Mouse (Mus musculus): ENCODE measurements at regions not wholly inside any gene's neighbourhood (a gene's known extent, or its start where the extent isn't known, plus 50 kb on each side); places are given as distances from the start of the nearest gene placed in this dataset.

DNA sequence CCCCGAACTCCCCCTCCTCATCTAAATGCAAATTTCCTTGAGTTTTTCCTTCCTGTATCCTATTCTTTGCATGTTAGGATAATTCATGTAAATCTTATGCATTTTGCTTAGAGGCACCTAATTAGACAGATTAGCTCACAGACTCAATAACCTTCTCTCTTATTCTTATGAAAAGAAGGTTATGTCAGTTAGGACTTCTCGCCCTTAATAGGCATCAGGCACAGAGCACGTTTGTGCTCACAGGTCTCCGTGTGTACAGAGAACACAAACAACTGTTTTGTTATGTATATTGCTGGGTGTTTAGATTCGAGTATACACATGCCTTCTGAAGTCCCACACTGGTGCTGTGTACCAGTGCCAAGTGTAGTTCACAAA is 2504.4 kb upstream of the 5930422O12Rik start:
- no peak overlapping the region for H3K27ac ChIP-seq (replicated peaks; ENCODE audit: low read depth, low read length)
- no peak overlapping the region for H3K4me3 ChIP-seq (ENCODE audit: insufficient read depth, low read depth, low read length)
- H3K4me1 ChIP-seq (ENCODE audit: control insufficient read depth, insufficient read depth, insufficient read length, low read length): no peaks in the 10 kb centered on the region

- H3K4me1 ChIP-seq (ENCODE audit: control insufficient read depth, insufficient read depth, insufficient read length, low read length): no peaks in the 10 kb centered on the region
- no peak overlapping the region for H3K27ac ChIP-seq (replicated peaks; ENCODE audit: low read depth, low read length)
- no peak overlapping the region for H3K4me3 ChIP-seq (ENCODE audit: insufficient read depth, low read depth, low read length)
These were observed 2503.9 kb upstream of the 5930422O12Rik start for GRCm38 (mm10) chr8:30924656-30925055.

DNA sequence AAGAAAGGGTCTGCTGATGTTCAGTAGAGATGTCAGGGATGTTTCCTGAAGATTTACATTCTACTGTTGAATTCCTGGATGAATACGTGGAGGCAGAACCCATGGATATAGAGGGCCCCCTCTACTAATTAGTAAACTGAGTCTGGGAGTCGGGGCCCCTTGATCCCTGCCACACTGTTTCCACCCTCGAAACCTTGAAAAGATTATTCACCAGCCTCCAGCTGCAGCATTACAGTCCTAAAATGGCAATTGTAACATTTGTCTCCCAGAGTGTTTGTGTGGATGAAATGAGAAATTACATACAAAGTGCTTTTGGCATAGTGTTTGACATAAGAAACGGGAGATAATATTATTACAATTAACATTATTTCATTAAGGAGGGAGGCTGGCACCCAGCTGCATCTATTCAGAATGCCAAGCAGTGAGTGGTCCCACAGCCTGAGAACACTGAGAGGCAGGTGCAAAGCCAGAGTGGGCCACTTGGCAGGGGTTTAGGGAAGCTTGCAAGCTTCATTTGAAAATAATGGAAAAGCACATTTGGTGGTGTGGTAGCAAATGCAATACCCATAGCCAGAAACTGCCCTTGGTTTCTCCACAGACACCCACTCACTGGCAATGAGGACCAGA is 2490.9 kb upstream of the 5930422O12Rik start:
- H3K27ac ChIP-seq (replicated peaks; ENCODE audit: low read depth, low read length): no peak overlapping the region
- no peaks in the 10 kb centered on the region for H3K4me1 ChIP-seq (ENCODE audit: control insufficient read depth, insufficient read depth, insufficient read length, low read length)
- H3K4me3 ChIP-seq (ENCODE audit: insufficient read depth, low read depth, low read length): no peak overlapping the region

GRCm38 (mm10) chr8:30940901-30941300 is 2487.6 kb upstream of the 5930422O12Rik start:
- H3K27ac ChIP-seq (replicated peaks; ENCODE audit: low read depth, low read length): no peak overlapping the region
- H3K4me3 ChIP-seq (ENCODE audit: insufficient read depth, low read depth, low read length): no peak overlapping the region
- no peaks in the 10 kb centered on the region for H3K4me1 ChIP-seq (ENCODE audit: control insufficient read depth, insufficient read depth, insufficient read length, low read length)

- Histone ChIP-seq H3K27ac (replicated peaks; ENCODE audit: low read depth, low read length) (no peak overlapping the region), H3K4me3 (ENCODE audit: insufficient read depth, low read depth, low read length) (no peak overlapping the region), H3K4me1 (ENCODE audit: control insufficient read depth, insufficient read depth, insufficient read length, low read length) (no peaks in the 10 kb centered on the region)
These were observed 2486.9 kb upstream of the 5930422O12Rik start for GRCm38 (mm10) chr8:30941511-30942175.

- Histone ChIP-seq H3K4me1 (ENCODE audit: control insufficient read depth, insufficient read depth, insufficient read length, low read length) (no peaks in the 10 kb centered on the region), H3K4me3 (ENCODE audit: insufficient read depth, low read depth, low read length) (no peak overlapping the region), H3K27ac (replicated peaks; ENCODE audit: low read depth, low read length) (no peak overlapping the region)
These were observed 2482.1 kb upstream of the 5930422O12Rik start for GRCm38 (mm10) chr8:30946154-30947065.

- Histone ChIP-seq H3K4me3 (ENCODE audit: insufficient read depth, low read depth, low read length) (no peak overlapping the region), H3K27ac (replicated peaks; ENCODE audit: low read depth, low read length) (no peak overlapping the region), H3K4me1 (ENCODE audit: control insufficient read depth, insufficient read depth, insufficient read length, low read length) (no peaks in the 10 kb centered on the region)
These were observed 2475.7 kb upstream of the 5930422O12Rik start for GRCm38 (mm10) chr8:30952818-30953217.

- Histone ChIP-seq H3K27ac (replicated peaks; ENCODE audit: low read depth, low read length) (no peak overlapping the region), H3K4me1 (ENCODE audit: control insufficient read depth, insufficient read depth, insufficient read length, low read length) (no peaks in the 10 kb centered on the region), H3K4me3 (ENCODE audit: insufficient read depth, low read depth, low read length) (peak overlapping the region; percentile 24; the same call in 1 of the 2 replicates)
These were observed 2468.9 kb upstream of the 5930422O12Rik start for GRCm38 (mm10) chr8:30959436-30960180.

DNA sequence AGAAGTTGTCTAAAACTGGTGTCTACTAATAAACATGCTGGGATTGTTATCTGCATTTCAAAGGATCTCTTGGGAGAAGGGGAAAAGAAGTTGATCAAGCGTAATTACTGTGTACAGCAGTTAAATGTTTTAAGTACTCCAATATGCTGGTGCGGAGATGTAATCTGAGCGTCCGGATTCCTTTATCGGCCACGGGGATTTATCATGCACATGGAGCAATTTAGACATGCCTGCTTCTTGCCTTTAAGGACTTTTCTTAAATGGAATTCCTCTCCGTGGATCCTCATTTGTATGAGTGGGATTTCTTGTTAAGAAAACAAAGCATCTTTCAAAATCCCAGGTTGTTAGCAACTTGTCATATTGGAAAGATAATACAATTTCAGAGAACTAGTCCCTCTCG is 2468.0 kb upstream of the 5930422O12Rik start:
- no peaks in the 10 kb centered on the region for H3K4me1 ChIP-seq (ENCODE audit: control insufficient read depth, insufficient read depth, insufficient read length, low read length)
- H3K27ac ChIP-seq (replicated peaks; ENCODE audit: low read depth, low read length): no peak overlapping the region
- H3K4me3 ChIP-seq (ENCODE audit: insufficient read depth, low read depth, low read length): no peak overlapping the region

DNA sequence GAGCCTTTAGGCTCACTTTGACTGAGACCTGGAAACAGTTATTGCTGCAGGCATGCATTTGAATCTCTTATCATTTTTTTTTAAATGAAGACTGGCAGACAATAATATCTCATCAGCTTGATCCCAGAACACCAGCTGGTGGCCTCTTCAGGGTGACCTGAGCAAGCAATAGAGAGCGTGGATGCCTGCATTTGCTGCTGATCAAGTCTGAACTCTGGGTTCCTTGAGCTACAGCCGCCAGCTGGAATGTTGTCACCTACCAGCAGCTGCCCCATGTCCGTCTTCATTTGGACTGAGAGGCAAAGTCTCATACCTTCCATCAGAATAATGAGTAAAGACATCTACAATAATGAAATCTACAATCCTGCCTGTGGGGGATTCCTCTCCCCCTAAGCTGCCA is 2466.3 kb upstream of the 5930422O12Rik start:
- Histone ChIP-seq H3K27ac (replicated peaks; ENCODE audit: low read depth, low read length) (no peak overlapping the region), H3K4me3 (ENCODE audit: insufficient read depth, low read depth, low read length) (no peak overlapping the region), H3K4me1 (ENCODE audit: control insufficient read depth, insufficient read depth, insufficient read length, low read length) (no peaks in the 10 kb centered on the region)

DNA sequence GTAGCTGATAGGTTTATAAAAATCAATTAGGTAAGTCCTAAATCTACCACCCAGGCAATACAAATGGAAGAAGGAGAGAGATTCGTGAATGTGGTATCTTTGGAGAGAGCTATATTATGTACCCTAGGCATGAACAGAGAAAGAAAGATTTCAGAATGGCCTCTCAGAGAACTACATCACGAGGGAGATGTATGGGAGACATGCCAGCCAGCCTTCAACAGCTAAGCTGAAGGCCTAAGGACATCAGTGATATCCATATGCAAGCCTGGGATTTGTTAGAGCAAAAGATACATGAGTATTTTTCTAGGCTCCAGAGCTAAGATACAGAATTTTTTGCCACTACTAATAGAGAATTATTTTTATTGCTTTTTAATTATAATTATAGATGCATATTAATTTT is 2445.7 kb upstream of the 5930422O12Rik start:
- H3K4me3 ChIP-seq (ENCODE audit: insufficient read depth, low read depth, low read length): no peak overlapping the region
- no peak overlapping the region for H3K27ac ChIP-seq (replicated peaks; ENCODE audit: low read depth, low read length)
- H3K4me1 ChIP-seq (ENCODE audit: control insufficient read depth, insufficient read depth, insufficient read length, low read length): no peaks in the 10 kb centered on the region

DNA sequence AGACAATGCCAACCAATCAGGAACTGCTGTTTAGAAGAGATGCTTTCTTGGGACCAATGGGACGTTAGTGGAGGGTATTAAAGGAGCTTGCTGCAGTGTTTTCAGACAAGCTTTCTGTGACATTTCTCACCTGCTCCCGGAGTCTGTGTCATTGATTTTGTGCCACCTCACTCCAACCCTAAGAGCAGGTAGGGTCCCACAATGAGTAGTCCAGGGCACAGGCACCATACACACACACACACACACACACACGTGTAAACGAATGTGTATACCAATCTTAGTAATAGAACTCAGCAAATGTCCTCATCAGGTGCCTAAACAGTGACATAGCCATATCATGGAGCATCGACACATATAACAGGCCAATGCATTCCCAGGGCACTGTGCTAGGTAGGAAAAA is 2440.5 kb upstream of the 5930422O12Rik start:
- Histone ChIP-seq H3K4me1 (ENCODE audit: control insufficient read depth, insufficient read depth, insufficient read length, low read length) (no peaks in the 10 kb centered on the region), H3K4me3 (ENCODE audit: insufficient read depth, low read depth, low read length) (no peak overlapping the region), H3K27ac (replicated peaks; ENCODE audit: low read depth, low read length) (no peak overlapping the region)

DNA sequence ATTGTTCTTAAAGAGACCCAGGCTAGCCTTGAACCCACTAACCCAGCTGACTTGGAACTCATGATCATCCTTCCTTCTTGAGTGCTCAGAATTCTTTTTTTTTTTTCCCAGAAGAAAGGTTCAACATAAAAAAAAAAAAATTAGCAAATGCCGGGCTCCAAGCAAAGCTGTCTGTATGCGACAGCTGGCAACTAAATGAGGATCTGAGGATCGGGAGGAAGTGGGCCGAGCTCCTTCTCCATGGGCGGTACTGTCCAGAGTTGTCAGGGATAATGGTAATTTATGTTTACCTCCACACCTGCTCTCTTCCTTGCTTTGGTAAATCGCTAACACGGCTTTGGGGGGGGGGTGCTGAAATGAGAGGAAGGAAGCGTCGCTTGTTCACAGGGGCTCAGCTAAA is 2429.9 kb upstream of the 5930422O12Rik start:
- no peak overlapping the region for H3K27ac ChIP-seq (replicated peaks; ENCODE audit: low read depth, low read length)
- H3K4me1 ChIP-seq (ENCODE audit: control insufficient read depth, insufficient read depth, insufficient read length, low read length): no peaks in the 10 kb centered on the region
- H3K4me3 ChIP-seq (ENCODE audit: insufficient read depth, low read depth, low read length): no peak overlapping the region

DNA sequence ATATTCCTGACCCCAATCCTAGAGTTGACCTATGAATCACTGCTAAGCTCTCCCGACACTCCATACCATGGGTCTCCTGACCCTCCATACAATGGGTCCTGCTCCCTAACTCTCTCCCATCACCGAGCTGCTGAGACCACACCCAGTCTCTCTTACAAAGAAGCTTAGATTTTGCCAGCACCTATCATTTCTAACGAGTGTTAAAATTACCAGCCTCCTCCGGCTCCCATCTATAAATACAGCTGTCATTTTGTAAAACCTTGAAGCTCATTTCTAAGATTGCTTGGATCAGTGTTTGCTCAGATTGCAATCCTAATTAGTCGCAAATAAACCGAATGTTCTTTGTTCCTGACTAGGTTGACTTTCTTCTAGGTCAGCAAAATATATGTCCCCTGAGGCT is 2428.4 kb upstream of the 5930422O12Rik start:
- H3K4me1 ChIP-seq (ENCODE audit: control insufficient read depth, insufficient read depth, insufficient read length, low read length): no peaks in the 10 kb centered on the region
- no peak overlapping the region for H3K4me3 ChIP-seq (ENCODE audit: insufficient read depth, low read depth, low read length)
- no peak overlapping the region for H3K27ac ChIP-seq (replicated peaks; ENCODE audit: low read depth, low read length)
